Mouse (Mus musculus) heart, embryonic 13.5 days (tissue): Measurements from ENCODE around the gene Rnf224. TPM values are rescaled to one million over a fixed set of nuclear protein-coding genes. Genes with fewer than 3 reads are reported as not detected.
"Not testable (repeated sequence)": the region's sequence is repeated elsewhere in the genome, so short reads cannot be mapped to it uniquely, and the experiment has no call there.

Source experiments
- ATAC-seq: fragments of 200-750 bp; cut with Nextera tagmentation; 2 replicates; pipeline ENCODE4 v1.8.0; 2017; ENCODE audit warnings: moderate TSS enrichment; ENCODE audit not compliant: insufficient number of reproducible peaks, low FRiP score, low TSS enrichment; ENCODE audit errors: extremely low read depth
- H3K27ac ChIP-seq: fragments of 300-500 bp; sonication (generic); replicated peaks from 2 replicates; pipeline ENCODE4 v1.5.1; 2015; ENCODE audit warnings: moderate library complexity, mild to moderate bottlenecking, inconsistent platforms
- H3K27me3 ChIP-seq: fragments of 300-500 bp; sonication (generic); replicated peaks from 2 replicates; pipeline ENCODE4 v1.6.1; 2015; ENCODE audit warnings: mild to moderate bottlenecking, inconsistent platforms
- H3K36me3 ChIP-seq: fragments of 300-500 bp; sonication (generic); 2 replicates; pipeline ENCODE4 v1.6.1; 2015; ENCODE audit warnings: mild to moderate bottlenecking, inconsistent platforms
- H3K4me1 ChIP-seq: fragments of 300-500 bp; sonication (generic); 2 replicates; pipeline ENCODE4 v1.6.1; 2015; ENCODE audit warnings: inconsistent platforms
- H3K4me2 ChIP-seq: fragments of 300-500 bp; sonication (generic); 2 replicates; pipeline ENCODE4 v1.6.1; 2015; ENCODE audit warnings: inconsistent platforms, mild to moderate bottlenecking, moderate library complexity
- H3K4me3 ChIP-seq: fragments of 300-500 bp; sonication (generic); 2 replicates; pipeline ENCODE4 v1.5.1; 2015; ENCODE audit warnings: moderate library complexity, mild to moderate bottlenecking, inconsistent platforms
- H3K9ac ChIP-seq: fragments of 300-500 bp; sonication (generic); 2 replicates; pipeline ENCODE4 v1.6.1; 2015; ENCODE audit warnings: inconsistent platforms, mild to moderate bottlenecking, moderate library complexity
- H3K9me3 ChIP-seq: fragments of 300-500 bp; sonication (generic); 2 replicates; pipeline ENCODE4 v1.6.1; 2016; ENCODE audit warnings: inconsistent platforms
- WGBS: fragments of 180-500 bp; shearing (Covaris S2); methylation state at CpG from one replicate; pipeline ENCODE4 v1.1.7; 2015; ENCODE audit warnings: mixed read lengths; 5-methylcytosine and 5-hydroxymethylcytosine counted together
- polyA plus RNA-seq: library from polyadenylated mRNA; unstranded; fragments of >200 nt; fragmentation: Nextera tagmentation; extraction: Ambion mirVana; gene quantifications from 2 replicates; pipeline ENCODE4 v1.2.1, GENCODE M21; 2015

Rnf224 gene
- polyA plus RNA-seq, 1 experiment from 2014 or later = not detected

- peaks cover 19% of the 10 kb centered on the region for H3K27me3 ChIP-seq
- peak overlapping the region; percentile 4; the same call in 1 of the 2 replicates for H3K4me3 ChIP-seq
These were observed 29.5 kb upstream of the Rnf224 start for GRCm38 (mm10) chr2:25265897-25266656.

GRCm38 (mm10) chr2:25264851-25265250, 28.3 kb upstream of the Rnf224 start:
- 66% methylated on average over 3 of the region's 3 CpGs for WGBS
- Histone ChIP-seq H3K36me3 (peaks cover 19% of the 10 kb centered on the region), H3K9me3 (no peaks in the 10 kb centered on the region), H3K4me1 (peaks cover 52% of the 10 kb centered on the region), H3K4me2 (peak overlapping the region; percentile 100; the same call in 1 of the 2 replicates), H3K9ac (peak overlapping the region; percentile 34; the same call in 1 of the 2 replicates), H3K27me3 (peaks cover 19% of the 10 kb centered on the region), H3K27ac (no peak overlapping the region), H3K4me3 (no peak overlapping the region)
- ATAC-seq = no peak

More at GRCm38 (mm10) chr2:25265897-25266656, 29.5 kb upstream of the Rnf224 start:
- peak overlapping the region; percentile 44 for H3K9ac ChIP-seq
- H3K27ac ChIP-seq = no peak overlapping the region
- peaks cover 31% of the 10 kb centered on the region for H3K36me3 ChIP-seq
- H3K4me1 ChIP-seq = peaks cover 59% of the 10 kb centered on the region
- ATAC-seq = no peak
- peak overlapping the region; percentile 16 for H3K4me2 ChIP-seq
- H3K9me3 ChIP-seq = no peaks in the 10 kb centered on the region
- 60% methylated on average over 6 of the region's 6 CpGs for WGBS

GRCm38 (mm10) chr2:25264286-25264660, 27.7 kb upstream of the Rnf224 start:
- peaks cover 13% of the 10 kb centered on the region for H3K36me3 ChIP-seq
- H3K27ac ChIP-seq = no peak overlapping the region
- H3K9me3 ChIP-seq = no peaks in the 10 kb centered on the region
- WGBS = 69% methylated on average over 5 of the region's 5 CpGs
- peak overlapping the region; percentile 100 for H3K4me2 ChIP-seq
- ATAC-seq = no peak
- peak overlapping the region; percentile 86 for H3K4me3 ChIP-seq
- H3K4me1 ChIP-seq = peaks cover 52% of the 10 kb centered on the region
- peaks cover 19% of the 10 kb centered on the region for H3K27me3 ChIP-seq
- H3K9ac ChIP-seq = peak overlapping the region; percentile 86; the same call in 1 of the 2 replicates

- peaks cover 52% of the 10 kb centered on the region for H3K4me1 ChIP-seq
These were observed 27.2 kb upstream of the Rnf224 start for GRCm38 (mm10) chr2:25263623-25264285.

GRCm38 (mm10) chr2:25262795-25263622, 26.4 kb upstream of the Rnf224 start:
- WGBS = under 1% methylated on average over 82 of the region's 82 CpGs
- H3K9me3 ChIP-seq = no peaks in the 10 kb centered on the region
- H3K27me3 ChIP-seq = peaks cover 19% of the 10 kb centered on the region
- peak overlapping the region; percentile 86 for H3K4me3 ChIP-seq
- peak overlapping the region; percentile 100 for H3K4me2 ChIP-seq
- peak; percentile 1; the same call in 1 of the 2 replicates for ATAC-seq
- H3K36me3 ChIP-seq = 0 out of 2 replicates have a peak, but pooled peaks cover 1% of the 10 kb centered on the region
- peaks cover 52% of the 10 kb centered on the region for H3K4me1 ChIP-seq
- H3K9ac ChIP-seq = peak overlapping the region; percentile 86
- no peak overlapping the region for H3K27ac ChIP-seq

More at GRCm38 (mm10) chr2:25263623-25264285, 27.2 kb upstream of the Rnf224 start:
- H3K9me3 ChIP-seq = no peaks in the 10 kb centered on the region
- 19% methylated on average over 12 of the region's 12 CpGs for WGBS
- 0 out of 2 replicates have a peak, but pooled peaks cover 9% of the 10 kb centered on the region for H3K36me3 ChIP-seq
- H3K9ac ChIP-seq = peak overlapping the region; percentile 86
- peak overlapping the region; percentile 100 for H3K4me2 ChIP-seq
- peaks cover 19% of the 10 kb centered on the region for H3K27me3 ChIP-seq
- ATAC-seq = no peak
- H3K27ac ChIP-seq = no peak overlapping the region
- peak overlapping the region; percentile 86 for H3K4me3 ChIP-seq

- peak within 1 kb of the TSS; percentile 86 for H3K4me3 ChIP-seq
- peak within 1 kb of the TSS; percentile 100 for H3K4me2 ChIP-seq
- peaks cover 48% of the 10 kb centered on the region for H3K4me1 ChIP-seq
- H3K27me3 ChIP-seq = peaks cover 19% of the 10 kb centered on the region
- WGBS = under 1% methylated on average over 39 of the region's 39 CpGs
- no peaks in the 10 kb centered on the region for H3K9me3 ChIP-seq
- H3K9ac ChIP-seq = peak within 1 kb of the TSS; percentile 86
- H3K27ac ChIP-seq = peak within 1 kb of the TSS; percentile 9; the same call in 1 of the 2 replicates
- no peaks in the 10 kb centered on the region for H3K36me3 ChIP-seq
- peak; percentile 96 for ATAC-seq
These were observed 25.7 kb upstream of the Rnf224 start, which contains the start of gene Tprn for GRCm38 (mm10) chr2:25262291-25262767. Gene Tprn (plus strand): TSS chr2:25262618.

- peaks cover 19% of the 10 kb centered on the region for H3K27me3 ChIP-seq
- H3K4me3 ChIP-seq = peak overlapping the region; percentile 86
- no peaks in the 10 kb centered on the region for H3K36me3 ChIP-seq
- H3K4me1 ChIP-seq = peaks cover 47% of the 10 kb centered on the region
- H3K27ac ChIP-seq = peak overlapping the region; percentile 9; the same call in 1 of the 2 replicates
- peak overlapping the region; percentile 100 for H3K4me2 ChIP-seq
- H3K9ac ChIP-seq = peak overlapping the region; percentile 74
- ATAC-seq = 0 out of 2 replicates have a peak, but pooled peaks have one; percentile 3
- WGBS = 41% methylated on average over 12 of the region's 12 CpGs
- H3K9me3 ChIP-seq = no peaks in the 10 kb centered on the region
These were observed 25.3 kb upstream of the Rnf224 start for GRCm38 (mm10) chr2:25261870-25262269.

GRCm38 (mm10) chr2:25258887-25259286, 22.3 kb upstream of the Rnf224 start:
- Histone ChIP-seq H3K4me2 (no peak overlapping the region), H3K4me3 (no peak overlapping the region), H3K9ac (no peak overlapping the region), H3K36me3 (no peaks in the 10 kb centered on the region), H3K27me3 (peaks cover 7% of the 10 kb centered on the region), H3K4me1 (peaks cover 34% of the 10 kb centered on the region), H3K27ac (no peak overlapping the region), H3K9me3 (no peaks in the 10 kb centered on the region)
- whole genome bisulfite sequencing = 56% methylated on average over 2 of the region's 2 CpGs
- ATAC-seq = no peak

GRCm38 (mm10) chr2:25257250-25257649, 20.7 kb upstream of the Rnf224 start:
- 74% methylated on average over 5 of the region's 5 CpGs for WGBS
- not testable (repeated sequence) for H3K9me3 ChIP-seq, H3K27ac ChIP-seq, H3K27me3 ChIP-seq, H3K4me3 ChIP-seq, ATAC-seq, H3K9ac ChIP-seq, H3K4me2 ChIP-seq
- peaks cover 25% of the 10 kb centered on the region for H3K4me1 ChIP-seq
- peaks cover 11% of the 10 kb centered on the region for H3K36me3 ChIP-seq

GRCm38 (mm10) chr2:25256443-25257109, 20.0 kb upstream of the Rnf224 start:
- 54% methylated on average over 12 of the region's 12 CpGs for WGBS

More at GRCm38 (mm10) chr2:25256443-25257109, 20.0 kb upstream of the Rnf224 start:
- Histone ChIP-seq H3K4me3 (peak overlapping the region; percentile 88), H3K4me2 (peak overlapping the region; percentile 94), H3K4me1 (peaks cover 21% of the 10 kb centered on the region), H3K36me3 (peaks cover 18% of the 10 kb centered on the region), H3K9ac (peak overlapping the region; percentile 89), H3K27ac (peak overlapping the region; percentile 64)
- ATAC-seq, H3K27me3 ChIP-seq, H3K9me3 ChIP-seq: not testable (repeated sequence)
